Mouse (Mus musculus): ENCODE measurements around the gene Foxp2. TPM values are rescaled to one million over a fixed set of nuclear protein-coding genes. Genes with fewer than 3 reads are reported as not detected.

Foxp2 gene
- polyA plus RNA-seq, 1 experiment from 2014 or later, result 18.2 TPM

GRCm38 (mm10) chr6:14924976-14925489 lies 23.9 kb downstream of the Foxp2 start:
- H3K9me3 ChIP-seq, result no peaks in the 10 kb centered on the region; the same call in 1 of the 2 replicates
- WGBS, result 86% methylated on average over 4 of the region's 4 CpGs
- no peak overlapping the region for H3K27ac ChIP-seq
- H3K4me1 ChIP-seq, result no peaks in the 10 kb centered on the region
- no peak overlapping the region for H3K4me3 ChIP-seq
- no peaks in the 10 kb centered on the region; the same call in 1 of the 2 replicates for H3K36me3 ChIP-seq (replicated peaks)
- DNase-seq (ENCODE audit: extremely low spot score, low spot score), result no peak
- no peaks in the 10 kb centered on the region for H3K27me3 ChIP-seq (ENCODE audit: poor library complexity, severe bottlenecking)

- Histone ChIP-seq H3K27ac (no peak overlapping the region), H3K9me3 (no peaks in the 10 kb centered on the region), H3K36me3 (replicated peaks) (no peaks in the 10 kb centered on the region; the same call in 1 of the 2 replicates), H3K27me3 (ENCODE audit: poor library complexity, severe bottlenecking) (no peaks in the 10 kb centered on the region), H3K4me3 (no peak overlapping the region), H3K4me1 (0 out of 2 replicates have a peak, but pooled peaks cover 4% of the 10 kb centered on the region)
- 91% methylated on average over 6 of the region's 6 CpGs for WGBS
- no peak for DNase-seq (ENCODE audit: extremely low spot score, low spot score)
These were observed 49.9 kb downstream of the Foxp2 start for GRCm38 (mm10) chr6:14951060-14951459.

DNA sequence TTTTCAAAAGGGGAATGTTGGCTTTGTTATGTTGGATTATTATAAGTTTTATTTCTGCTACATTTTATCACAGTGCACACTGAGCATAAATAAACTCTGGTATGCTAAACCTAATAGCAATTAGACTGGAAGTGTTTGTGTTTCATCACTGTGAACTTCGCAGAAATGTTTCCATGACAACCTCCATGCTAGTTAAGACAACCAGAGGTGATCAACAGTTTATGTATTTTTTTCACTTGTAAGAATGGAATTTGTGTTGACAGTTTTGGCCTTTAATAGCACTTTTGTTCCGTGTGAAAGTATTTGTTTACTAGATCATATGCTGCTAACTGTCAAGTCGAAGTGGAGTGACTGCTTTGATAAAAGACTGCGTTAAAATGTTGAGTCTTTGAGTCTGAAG lies 51.6 kb downstream of the Foxp2 start:
- 70% methylated on average over 4 of the region's 4 CpGs for WGBS
- no peaks in the 10 kb centered on the region; the same call in 1 of the 2 replicates for H3K36me3 ChIP-seq (replicated peaks)
- no peaks in the 10 kb centered on the region for H3K27me3 ChIP-seq (ENCODE audit: poor library complexity, severe bottlenecking)
- H3K4me1 ChIP-seq, result 0 out of 2 replicates have a peak, but pooled peaks cover 4% of the 10 kb centered on the region
- H3K27ac ChIP-seq, result no peak overlapping the region
- no peaks in the 10 kb centered on the region for H3K9me3 ChIP-seq
- H3K4me3 ChIP-seq, result no peak overlapping the region
- no peak for DNase-seq (ENCODE audit: extremely low spot score, low spot score)

GRCm38 (mm10) chr6:14977042-14977441 lies 75.9 kb downstream of the Foxp2 start:
- no peak for DNase-seq (ENCODE audit: extremely low spot score, low spot score)
- Histone ChIP-seq H3K27me3 (ENCODE audit: poor library complexity, severe bottlenecking) (no peaks in the 10 kb centered on the region), H3K27ac (no peak overlapping the region), H3K36me3 (replicated peaks) (no peaks in the 10 kb centered on the region), H3K9me3 (peaks cover 4% of the 10 kb centered on the region; the same call in 1 of the 2 replicates), H3K4me1 (no peaks in the 10 kb centered on the region), H3K4me3 (no peak overlapping the region)
- 88% methylated on average over 3 of the region's 3 CpGs for WGBS

DNA sequence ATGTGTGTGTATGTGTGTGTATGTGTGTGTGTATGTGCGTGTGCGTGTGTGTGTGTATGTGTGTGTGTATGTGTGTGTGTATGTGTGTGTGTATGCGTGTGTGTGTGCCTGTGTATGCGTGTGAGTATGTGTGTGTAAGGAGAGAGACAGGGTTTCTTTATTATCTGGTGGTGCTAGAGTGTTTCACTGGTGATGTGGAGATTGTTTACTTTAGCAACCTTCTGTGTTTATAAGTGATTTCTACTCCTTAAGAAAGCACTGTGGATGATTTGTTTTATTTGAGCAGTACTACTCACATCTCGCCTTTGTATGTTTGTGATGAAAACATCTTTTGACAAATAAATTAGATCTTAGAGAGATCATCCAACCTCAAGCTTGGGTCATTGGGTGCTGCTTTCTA lies 77.1 kb downstream of the Foxp2 start:
- H3K9me3 ChIP-seq, result peaks cover 4% of the 10 kb centered on the region; the same call in 1 of the 2 replicates
- WGBS, result 91% methylated on average over 5 of the region's 5 CpGs
- no peaks in the 10 kb centered on the region for H3K4me1 ChIP-seq
- no peaks in the 10 kb centered on the region for H3K27me3 ChIP-seq (ENCODE audit: poor library complexity, severe bottlenecking)
- no peak overlapping the region for H3K4me3 ChIP-seq
- no peak overlapping the region for H3K27ac ChIP-seq
- DNase-seq (ENCODE audit: extremely low spot score, low spot score), result no peak
- H3K36me3 ChIP-seq (replicated peaks), result no peaks in the 10 kb centered on the region

GRCm38 (mm10) chr6:15008113-15008512 lies 107.0 kb downstream of the Foxp2 start:
- no peak for DNase-seq (ENCODE audit: extremely low spot score, low spot score)
- 83% methylated on average over 1 of the region's 1 CpGs for WGBS
- H3K4me1 ChIP-seq, result no peaks in the 10 kb centered on the region
- no peak overlapping the region for H3K4me3 ChIP-seq
- H3K27me3 ChIP-seq (ENCODE audit: poor library complexity, severe bottlenecking), result no peaks in the 10 kb centered on the region
- H3K9me3 ChIP-seq, result no peaks in the 10 kb centered on the region
- no peaks in the 10 kb centered on the region for H3K36me3 ChIP-seq (replicated peaks)
- no peak overlapping the region for H3K27ac ChIP-seq

GRCm38 (mm10) chr6:15028488-15028887 lies 127.3 kb downstream of the Foxp2 start:
- H3K27me3 ChIP-seq (ENCODE audit: poor library complexity, severe bottlenecking), result no peaks in the 10 kb centered on the region
- H3K4me1 ChIP-seq, result no peaks in the 10 kb centered on the region
- H3K4me3 ChIP-seq, result no peak overlapping the region
- 94% methylated on average over 3 of the region's 3 CpGs for WGBS
- H3K27ac ChIP-seq, result no peak overlapping the region
- H3K36me3 ChIP-seq (replicated peaks), result no peaks in the 10 kb centered on the region
- DNase-seq (ENCODE audit: extremely low spot score, low spot score), result no peak
- H3K9me3 ChIP-seq, result no peaks in the 10 kb centered on the region

- H3K27me3 ChIP-seq (ENCODE audit: poor library complexity, severe bottlenecking), result no peaks in the 10 kb centered on the region
- H3K27ac ChIP-seq, result no peak overlapping the region
- DNase-seq (ENCODE audit: extremely low spot score, low spot score), result no peak
- 88% methylated on average over 7 of the region's 7 CpGs for WGBS
- no peak overlapping the region for H3K4me3 ChIP-seq
- H3K36me3 ChIP-seq (replicated peaks), result no peaks in the 10 kb centered on the region
- H3K4me1 ChIP-seq, result no peaks in the 10 kb centered on the region
- no peaks in the 10 kb centered on the region for H3K9me3 ChIP-seq
These were observed 128.4 kb downstream of the Foxp2 start for GRCm38 (mm10) chr6:15029446-15030125.

GRCm38 (mm10) chr6:15063246-15063645 lies 162.1 kb downstream of the Foxp2 start:
- no peaks in the 10 kb centered on the region for H3K36me3 ChIP-seq (replicated peaks)
- peaks cover 20% of the 10 kb centered on the region for H3K4me1 ChIP-seq
- H3K27ac ChIP-seq, result no peak overlapping the region
- no peaks in the 10 kb centered on the region for H3K9me3 ChIP-seq
- DNase-seq (ENCODE audit: extremely low spot score, low spot score), result no peak
- H3K27me3 ChIP-seq (ENCODE audit: poor library complexity, severe bottlenecking), result no peaks in the 10 kb centered on the region; the same call in 1 of the 2 replicates
- 6% methylated on average over 1 of the region's 1 CpGs for WGBS
- no peak overlapping the region for H3K4me3 ChIP-seq

DNA sequence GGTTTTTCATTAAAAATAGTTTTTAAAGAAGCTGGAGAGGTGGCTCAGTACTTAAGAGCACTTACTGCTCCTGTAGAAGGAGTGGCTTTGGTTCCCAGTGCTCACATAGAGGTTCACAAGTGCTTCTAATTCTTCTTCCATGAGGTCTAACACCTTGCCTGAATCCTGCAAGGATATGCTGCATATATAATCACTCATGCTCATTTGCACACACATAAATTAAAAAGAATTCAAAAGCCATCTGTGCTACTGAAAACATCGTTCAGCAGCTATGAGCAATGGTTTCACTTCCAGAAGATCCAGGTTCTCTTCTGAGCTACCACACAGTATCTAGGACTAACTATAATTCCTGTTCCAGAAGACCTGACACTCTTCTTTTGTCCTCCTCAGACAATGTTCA lies 200.4 kb downstream of the Foxp2 start:
- Histone ChIP-seq H3K4me3 (no peak overlapping the region), H3K4me1 (no peaks in the 10 kb centered on the region), H3K27ac (no peak overlapping the region), H3K9me3 (no peaks in the 10 kb centered on the region), H3K36me3 (replicated peaks) (no peaks in the 10 kb centered on the region), H3K27me3 (ENCODE audit: poor library complexity, severe bottlenecking) (no peaks in the 10 kb centered on the region)
- WGBS, result 87% methylated on average over 1 of the region's 1 CpGs
- no peak for DNase-seq (ENCODE audit: extremely low spot score, low spot score)

GRCm38 (mm10) chr6:15120916-15121315 lies 219.8 kb downstream of the Foxp2 start:
- H3K27ac ChIP-seq, result no peak overlapping the region
- H3K4me3 ChIP-seq, result no peak overlapping the region
- H3K36me3 ChIP-seq (replicated peaks), result no peaks in the 10 kb centered on the region
- DNase-seq (ENCODE audit: extremely low spot score, low spot score), result no peak
- no peaks in the 10 kb centered on the region for H3K9me3 ChIP-seq
- H3K27me3 ChIP-seq (ENCODE audit: poor library complexity, severe bottlenecking), result no peaks in the 10 kb centered on the region
- WGBS, result 78% methylated on average over 5 of the region's 5 CpGs
- no peaks in the 10 kb centered on the region for H3K4me1 ChIP-seq

GRCm38 (mm10) chr6:15121339-15121738 lies 220.2 kb downstream of the Foxp2 start:
- Histone ChIP-seq H3K4me3 (no peak overlapping the region), H3K27ac (no peak overlapping the region), H3K36me3 (replicated peaks) (no peaks in the 10 kb centered on the region), H3K4me1 (no peaks in the 10 kb centered on the region), H3K27me3 (ENCODE audit: poor library complexity, severe bottlenecking) (no peaks in the 10 kb centered on the region), H3K9me3 (no peaks in the 10 kb centered on the region)
- no peak for DNase-seq (ENCODE audit: extremely low spot score, low spot score)

GRCm38 (mm10) chr6:15130142-15130541 lies 229.0 kb downstream of the Foxp2 start:
- Histone ChIP-seq H3K4me1 (no peaks in the 10 kb centered on the region), H3K27me3 (ENCODE audit: poor library complexity, severe bottlenecking) (no peaks in the 10 kb centered on the region), H3K4me3 (no peak overlapping the region), H3K9me3 (no peaks in the 10 kb centered on the region), H3K36me3 (replicated peaks) (no peaks in the 10 kb centered on the region), H3K27ac (no peak overlapping the region)
- 92% methylated on average over 2 of the region's 2 CpGs for WGBS
- no peak for DNase-seq (ENCODE audit: extremely low spot score, low spot score)
